Mouse (Mus musculus) brown adipose tissue, adult 24 weeks (tissue): Measurements from ENCODE around the gene Ubr7. TPM values are rescaled to one million over a fixed set of nuclear protein-coding genes. Genes with fewer than 3 reads are reported as not detected.

Experiments
- H3K27ac ChIP-seq: fragments of 200-500 bp; replicated peaks from 2 replicates; pipeline ENCODE4 v1.5.1; 2012; ENCODE audit warnings: low read depth, mild to moderate bottlenecking, low read length
- H3K4me1 ChIP-seq: fragments of 200-500 bp; 2 replicates; pipeline ENCODE4 v1.6.1; 2012; ENCODE audit warnings: low read length, mixed read lengths; ENCODE audit not compliant: control insufficient read depth, insufficient read depth, insufficient read length
- H3K4me3 ChIP-seq: fragments of 200-500 bp; 2 replicates; pipeline ENCODE4 v1.5.1; 2012; ENCODE audit warnings: low read depth, mild to moderate bottlenecking, low read length, moderate library complexity; ENCODE audit not compliant: insufficient read depth
- polyA plus RNA-seq: library from polyadenylated mRNA; stranded (reverse); fragments of >200 nt; gene quantifications from 2 replicates; pipeline ENCODE4 v1.2.4, GENCODE M21; 2012; ENCODE audit not compliant: missing spikeins, insufficient read depth, insufficient read length

Ubr7 gene
- polyA plus RNA-seq, 1 experiment, result 12.9 TPM

- Histone ChIP-seq H3K4me3 (peak overlapping the region; percentile 27), H3K4me1 (peaks cover 7% of the 10 kb centered on the region), H3K27ac (no peak overlapping the region)
Observed at GRCm38 (mm10) chr12:102729855-102730797, 27.6 kb upstream of the Ubr7 start.

- Histone ChIP-seq H3K4me3 (peak overlapping the region; percentile 27; the same call in 1 of the 2 replicates), H3K27ac (no peak overlapping the region)
Observed at GRCm38 (mm10) chr12:102730798-102731619, 26.8 kb upstream of the Ubr7 start.

GRCm38 (mm10) chr12:102733381-102733780, 24.4 kb upstream of the Ubr7 start:
- no peak overlapping the region for H3K4me3 ChIP-seq
- peaks cover 7% of the 10 kb centered on the region for H3K4me1 ChIP-seq

More at GRCm38 (mm10) chr12:102730798-102731619, 26.8 kb upstream of the Ubr7 start:
- H3K4me1 ChIP-seq, result peaks cover 7% of the 10 kb centered on the region

GRCm38 (mm10) chr12:102739096-102739495, 18.7 kb upstream of the Ubr7 start:
- Histone ChIP-seq H3K27ac (no peak overlapping the region), H3K4me1 (peaks cover 4% of the 10 kb centered on the region; the same call in 1 of the 2 replicates), H3K4me3 (no peak overlapping the region)

More at GRCm38 (mm10) chr12:102733381-102733780, 24.4 kb upstream of the Ubr7 start:
- no peak overlapping the region for H3K27ac ChIP-seq

GRCm38 (mm10) chr12:102740285-102740684, 17.5 kb upstream of the Ubr7 start:
- H3K27ac ChIP-seq, result no peak overlapping the region
- no peak overlapping the region for H3K4me3 ChIP-seq
- H3K4me1 ChIP-seq, result peaks cover 7% of the 10 kb centered on the region; the same call in 1 of the 2 replicates

- Histone ChIP-seq H3K4me1 (peaks cover 7% of the 10 kb centered on the region; the same call in 1 of the 2 replicates), H3K4me3 (no peak overlapping the region), H3K27ac (no peak overlapping the region)
Observed at GRCm38 (mm10) chr12:102742056-102742455, 15.7 kb upstream of the Ubr7 start.

GRCm38 (mm10) chr12:102743036-102743588, 14.7 kb upstream of the Ubr7 start:
- H3K4me3 ChIP-seq, result peak overlapping the region; percentile 93
- H3K4me1 ChIP-seq, result peaks cover 7% of the 10 kb centered on the region; the same call in 1 of the 2 replicates
- peak overlapping the region; percentile 85 for H3K27ac ChIP-seq

GRCm38 (mm10) chr12:102743589-102744574, 13.9 kb upstream of the Ubr7 start, which contains the start of the genes Moap1 and Tmem251:
Moap1 (minus strand) TSS chr12:102743661.
Tmem251 (plus strand) TSS chr12:102743762.
- H3K4me3 ChIP-seq, result peak within 1 kb of the TSS; percentile 93
- H3K27ac ChIP-seq, result peak within 1 kb of the TSS; percentile 85
- peaks cover 7% of the 10 kb centered on the region; the same call in 1 of the 2 replicates for H3K4me1 ChIP-seq

GRCm38 (mm10) chr12:102744839-102745238, 12.9 kb upstream of the Ubr7 start:
- Histone ChIP-seq H3K4me1 (peaks cover 7% of the 10 kb centered on the region; the same call in 1 of the 2 replicates), H3K4me3 (peak overlapping the region; percentile 29; the same call in 1 of the 2 replicates), H3K27ac (no peak overlapping the region)

- no peak overlapping the region for H3K4me3 ChIP-seq
- H3K27ac ChIP-seq, result no peak overlapping the region
- peaks cover 3% of the 10 kb centered on the region; the same call in 1 of the 2 replicates for H3K4me1 ChIP-seq
Observed at GRCm38 (mm10) chr12:102748256-102748655, 9.5 kb upstream of the Ubr7 start.

GRCm38 (mm10) chr12:102756304-102756703, 1.5 kb upstream of the Ubr7 start:
- no peak overlapping the region for H3K27ac ChIP-seq
- H3K4me1 ChIP-seq, result peaks cover 6% of the 10 kb centered on the region; the same call in 1 of the 2 replicates
- peak overlapping the region; percentile 96; the same call in 1 of the 2 replicates for H3K4me3 ChIP-seq

GRCm38 (mm10) chr12:102757055-102757688, 595 bp upstream of the Ubr7 start:
- H3K4me1 ChIP-seq, result peaks cover 6% of the 10 kb centered on the region; the same call in 1 of the 2 replicates
- H3K27ac ChIP-seq, result peak overlapping the region; percentile 86
- H3K4me3 ChIP-seq, result peak overlapping the region; percentile 96

- peak within 1 kb of the TSS; percentile 98 for H3K4me3 ChIP-seq
- peaks cover 6% of the 10 kb centered on the region; the same call in 1 of the 2 replicates for H3K4me1 ChIP-seq
- H3K27ac ChIP-seq, result peak within 1 kb of the TSS; percentile 86
Observed at GRCm38 (mm10) chr12:102758403-102758756, 613 bp downstream of the Ubr7 start, which contains the start of gene Gm20604. Gm20604 (minus strand) TSS chr12:102758672.
